Mouse (Mus musculus): Measurements from ENCODE around the gene Vwa7. TPM values are rescaled to one million over a fixed set of nuclear protein-coding genes. Genes with fewer than 3 reads are reported as not detected.

The Vwa7 gene
- polyA plus RNA-seq, 1 experiment from 2014 or later, result 0.16 TPM

DNA sequence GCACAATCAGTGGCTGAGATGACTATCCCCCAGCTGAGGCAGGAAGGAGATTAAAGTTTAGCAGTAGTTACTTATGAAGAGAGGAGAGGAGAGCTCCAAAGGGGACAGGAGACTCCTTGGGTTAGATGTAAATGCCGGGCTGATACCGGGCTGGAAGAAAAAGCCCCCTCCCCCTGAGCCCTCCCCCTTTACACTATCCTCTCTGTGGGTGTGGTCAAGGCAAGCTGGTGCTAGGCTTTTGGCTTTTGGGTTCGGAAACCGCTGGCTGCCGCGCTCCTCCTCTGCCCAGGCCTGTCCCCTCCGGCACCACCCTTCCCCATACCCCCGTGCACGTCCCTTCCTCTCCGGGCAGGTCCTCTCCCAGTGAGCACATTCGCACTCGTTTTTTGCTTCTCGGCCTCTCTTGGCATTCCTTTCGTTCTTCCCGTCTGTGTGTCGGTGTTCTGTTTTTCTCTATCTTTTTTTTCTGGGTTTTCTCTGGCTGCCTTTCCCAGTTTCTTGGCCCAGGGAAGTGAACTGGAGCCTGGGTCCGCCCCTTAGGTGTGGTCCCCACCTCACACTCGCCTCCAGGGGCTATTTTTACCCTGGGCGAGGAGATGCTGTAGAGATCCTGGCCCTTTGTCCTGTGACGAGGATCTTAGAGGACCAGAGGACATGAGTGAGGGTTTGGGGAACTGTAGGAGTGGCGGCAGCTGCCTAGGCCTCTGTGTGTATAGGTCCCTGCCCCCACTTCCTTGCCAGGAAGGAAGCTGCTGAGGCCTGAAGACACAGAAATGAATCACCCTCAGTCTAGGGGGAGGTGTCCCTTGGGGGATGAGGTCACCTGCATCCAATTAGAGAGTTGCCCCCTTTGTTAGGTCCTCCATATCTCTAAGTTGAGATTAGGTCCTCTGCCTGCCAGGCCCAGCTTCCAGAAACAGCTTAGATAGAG, 35.0 kb downstream of the Vwa7 start:
- Histone ChIP-seq H3K4me1 (replicated peaks; ENCODE audit: control insufficient read depth, insufficient read depth, low read length) (peaks cover 46% of the 10 kb centered on the region), H3K36me3 (ENCODE audit: control insufficient read depth, insufficient read depth, low read length) (peaks cover 32% of the 10 kb centered on the region), H3K27me3 (replicated peaks; ENCODE audit: control insufficient read depth, insufficient read depth, low read length) (no peaks in the 10 kb centered on the region), H3K9me3 (ENCODE audit: control insufficient read depth, low read length) (no peaks in the 10 kb centered on the region), H3K27ac (ENCODE audit: low read depth, low read length) (peak overlapping the region; percentile 87), H3K9ac (ENCODE audit: low read depth, low read length) (peak overlapping the region; percentile 86), H3K4me2 (peak overlapping the region; percentile 99), H3K4me3 (ENCODE audit: low read depth, low read length) (peak overlapping the region; percentile 81)
- DNase-seq (ENCODE audit: low spot score), result peak; percentile 77
- 3% methylated on average over 21 of the region's 21 CpGs for WGBS
- ATAC-seq (replicated peaks; ENCODE audit: low FRiP score), result peak; percentile 62

DNA sequence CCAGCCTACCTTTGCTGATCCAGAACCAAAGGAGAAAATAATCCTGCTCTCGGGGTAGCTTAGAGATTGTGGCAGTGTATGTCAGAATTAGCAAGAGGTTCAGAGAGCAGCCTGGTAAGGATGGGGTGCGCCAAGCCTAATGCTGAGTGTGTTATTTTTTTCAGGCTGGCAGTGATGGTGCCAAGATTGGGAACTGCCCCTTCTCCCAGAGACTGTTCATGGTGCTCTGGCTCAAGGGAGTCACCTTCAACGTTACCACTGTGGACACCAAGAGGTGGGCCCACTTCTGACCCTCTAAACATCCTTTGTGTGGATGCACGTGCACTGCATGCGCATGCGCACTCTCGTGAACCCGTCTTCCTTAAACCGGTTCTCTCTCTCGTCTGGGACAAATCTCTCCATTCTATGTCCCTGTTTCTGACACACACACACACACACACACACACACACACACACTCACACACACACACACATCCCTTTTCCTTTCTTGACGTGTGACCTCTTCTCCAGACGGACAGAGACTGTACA, 36.0 kb downstream of the Vwa7 start:
- H3K36me3 ChIP-seq (ENCODE audit: control insufficient read depth, insufficient read depth, low read length), result peaks cover 37% of the 10 kb centered on the region
- H3K9me3 ChIP-seq (ENCODE audit: control insufficient read depth, low read length), result no peaks in the 10 kb centered on the region
- no peaks in the 10 kb centered on the region for H3K27me3 ChIP-seq (replicated peaks; ENCODE audit: control insufficient read depth, insufficient read depth, low read length)
- H3K4me1 ChIP-seq (replicated peaks; ENCODE audit: control insufficient read depth, insufficient read depth, low read length), result peaks cover 46% of the 10 kb centered on the region
- H3K9ac ChIP-seq (ENCODE audit: low read depth, low read length), result peak overlapping the region; percentile 86
- peak overlapping the region; percentile 99 for H3K4me2 ChIP-seq
- peak overlapping the region; percentile 87; the same call in 1 of the 2 replicates for H3K27ac ChIP-seq (ENCODE audit: low read depth, low read length)
- 77% methylated on average over 12 of the region's 12 CpGs for WGBS
- DNase-seq (ENCODE audit: low spot score) (no peak), ATAC-seq (replicated peaks; ENCODE audit: low FRiP score) (no peak)
- H3K4me3 ChIP-seq (ENCODE audit: low read depth, low read length), result peak overlapping the region; percentile 81

DNA sequence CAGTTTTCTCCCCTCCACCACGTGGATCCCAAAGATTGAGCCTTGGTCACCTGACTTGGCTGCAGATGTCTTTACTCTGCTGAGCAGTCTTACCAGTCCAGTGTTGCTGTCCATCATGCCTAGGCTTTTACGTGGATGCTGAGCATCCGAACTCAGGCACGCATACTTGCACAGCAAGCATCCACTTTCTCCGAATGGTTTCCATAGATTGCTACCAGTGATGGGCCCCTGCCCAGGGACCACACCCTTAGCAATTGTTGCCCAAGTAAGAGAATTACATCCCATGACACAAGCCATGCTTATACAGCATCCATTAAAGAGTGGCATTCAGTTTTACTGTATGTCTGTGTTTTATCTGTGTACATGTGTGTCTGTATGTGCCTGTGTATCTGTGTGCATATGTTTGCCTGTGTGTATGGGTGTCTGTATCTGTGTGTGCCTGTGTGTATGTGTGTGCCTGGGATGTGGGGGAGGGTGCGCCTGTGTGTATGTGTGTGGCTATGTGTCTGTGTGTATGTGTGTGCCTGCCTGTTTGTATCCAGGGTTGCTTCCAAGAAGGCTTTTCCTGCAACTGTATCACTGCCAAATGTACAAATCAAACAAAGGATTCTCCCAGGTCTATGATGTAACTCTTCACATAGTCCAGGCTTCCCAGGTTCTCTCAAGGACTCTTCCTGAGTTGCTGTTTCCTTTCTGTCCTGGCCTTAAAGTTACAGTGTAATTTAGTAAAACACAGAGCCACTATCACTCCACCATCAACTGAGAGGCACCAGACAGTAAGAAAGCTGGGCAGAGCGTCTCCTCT, 39.5 kb downstream of the Vwa7 start:
- Histone ChIP-seq H3K9ac (ENCODE audit: low read depth, low read length) (no peak overlapping the region), H3K27me3 (replicated peaks; ENCODE audit: control insufficient read depth, insufficient read depth, low read length) (no peaks in the 10 kb centered on the region), H3K9me3 (ENCODE audit: control insufficient read depth, low read length) (no peaks in the 10 kb centered on the region), H3K4me3 (ENCODE audit: low read depth, low read length) (no peak overlapping the region), H3K27ac (ENCODE audit: low read depth, low read length) (peak overlapping the region; percentile 32; the same call in 1 of the 2 replicates), H3K4me2 (no peak overlapping the region; the same call in 1 of the 2 replicates), H3K4me1 (replicated peaks; ENCODE audit: control insufficient read depth, insufficient read depth, low read length) (peaks cover 47% of the 10 kb centered on the region), H3K36me3 (ENCODE audit: control insufficient read depth, insufficient read depth, low read length) (peaks cover 42% of the 10 kb centered on the region)
- ATAC-seq (replicated peaks; ENCODE audit: low FRiP score) (no peak), DNase-seq (ENCODE audit: low spot score) (no peak)
- WGBS, result 86% methylated on average over 7 of the region's 7 CpGs

DNA sequence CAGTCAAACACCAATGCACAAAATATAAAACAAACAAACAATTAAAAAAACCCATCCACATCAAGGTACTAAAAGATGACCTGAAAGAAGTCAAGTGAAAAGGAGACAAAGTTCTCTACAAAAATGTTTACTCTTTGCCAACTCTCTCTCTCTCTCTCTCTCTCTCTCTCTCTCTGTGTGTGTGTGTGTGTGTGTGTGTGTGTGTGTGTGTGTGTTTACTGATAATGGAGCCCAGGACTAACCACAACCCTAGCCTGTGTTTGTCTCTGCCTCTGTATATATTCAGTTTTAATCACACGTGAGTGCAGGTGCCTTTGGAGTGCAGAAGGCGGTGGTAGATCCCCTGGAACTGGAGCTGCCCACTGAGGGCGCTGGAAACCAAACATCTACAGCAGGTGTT, 40.7 kb downstream of the Vwa7 start:
- Histone ChIP-seq H3K4me1 (replicated peaks; ENCODE audit: control insufficient read depth, insufficient read depth, low read length) (peaks cover 48% of the 10 kb centered on the region), H3K27ac (ENCODE audit: low read depth, low read length) (peak overlapping the region; percentile 45; the same call in 1 of the 2 replicates), H3K4me2 (no peak overlapping the region), H3K9me3 (ENCODE audit: control insufficient read depth, low read length) (no peaks in the 10 kb centered on the region), H3K36me3 (ENCODE audit: control insufficient read depth, insufficient read depth, low read length) (peaks cover 50% of the 10 kb centered on the region), H3K27me3 (replicated peaks; ENCODE audit: control insufficient read depth, insufficient read depth, low read length) (no peaks in the 10 kb centered on the region), H3K4me3 (ENCODE audit: low read depth, low read length) (no peak overlapping the region), H3K9ac (ENCODE audit: low read depth, low read length) (no peak overlapping the region)
- DNase-seq (ENCODE audit: low spot score) (no peak), ATAC-seq (replicated peaks; ENCODE audit: low FRiP score) (no peak)
- 49% methylated on average over 3 of the region's 3 CpGs for WGBS

DNA sequence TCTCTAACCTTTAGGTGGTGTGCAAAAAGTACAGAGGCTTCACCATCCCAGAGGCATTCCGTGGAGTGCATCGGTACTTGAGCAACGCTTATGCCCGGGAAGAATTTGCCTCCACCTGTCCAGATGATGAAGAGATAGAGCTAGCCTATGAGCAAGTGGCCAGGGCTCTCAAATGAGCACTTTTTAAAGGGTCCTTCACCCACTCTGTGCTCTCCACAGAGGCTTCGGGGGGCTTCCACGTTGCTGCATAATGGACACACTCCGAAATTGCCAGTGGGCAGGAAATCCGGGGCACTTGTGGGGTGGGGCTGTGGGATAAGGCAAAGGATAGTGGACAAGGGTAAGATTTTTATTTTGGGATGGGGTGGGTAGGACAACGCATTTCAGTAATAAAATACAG, 41.9 kb downstream of the Vwa7 start:
- Histone ChIP-seq H3K36me3 (ENCODE audit: control insufficient read depth, insufficient read depth, low read length) (peaks cover 42% of the 10 kb centered on the region), H3K4me1 (replicated peaks; ENCODE audit: control insufficient read depth, insufficient read depth, low read length) (peaks cover 39% of the 10 kb centered on the region), H3K27me3 (replicated peaks; ENCODE audit: control insufficient read depth, insufficient read depth, low read length) (no peaks in the 10 kb centered on the region), H3K4me3 (ENCODE audit: low read depth, low read length) (peak overlapping the region; percentile 64; the same call in 1 of the 2 replicates), H3K9me3 (ENCODE audit: control insufficient read depth, low read length) (no peaks in the 10 kb centered on the region), H3K27ac (ENCODE audit: low read depth, low read length) (no peak overlapping the region), H3K4me2 (peak overlapping the region; percentile 84), H3K9ac (ENCODE audit: low read depth, low read length) (no peak overlapping the region)
- WGBS, result 70% methylated on average over 9 of the region's 9 CpGs
- DNase-seq (ENCODE audit: low spot score) (no peak), ATAC-seq (replicated peaks; ENCODE audit: low FRiP score) (no peak)

DNA sequence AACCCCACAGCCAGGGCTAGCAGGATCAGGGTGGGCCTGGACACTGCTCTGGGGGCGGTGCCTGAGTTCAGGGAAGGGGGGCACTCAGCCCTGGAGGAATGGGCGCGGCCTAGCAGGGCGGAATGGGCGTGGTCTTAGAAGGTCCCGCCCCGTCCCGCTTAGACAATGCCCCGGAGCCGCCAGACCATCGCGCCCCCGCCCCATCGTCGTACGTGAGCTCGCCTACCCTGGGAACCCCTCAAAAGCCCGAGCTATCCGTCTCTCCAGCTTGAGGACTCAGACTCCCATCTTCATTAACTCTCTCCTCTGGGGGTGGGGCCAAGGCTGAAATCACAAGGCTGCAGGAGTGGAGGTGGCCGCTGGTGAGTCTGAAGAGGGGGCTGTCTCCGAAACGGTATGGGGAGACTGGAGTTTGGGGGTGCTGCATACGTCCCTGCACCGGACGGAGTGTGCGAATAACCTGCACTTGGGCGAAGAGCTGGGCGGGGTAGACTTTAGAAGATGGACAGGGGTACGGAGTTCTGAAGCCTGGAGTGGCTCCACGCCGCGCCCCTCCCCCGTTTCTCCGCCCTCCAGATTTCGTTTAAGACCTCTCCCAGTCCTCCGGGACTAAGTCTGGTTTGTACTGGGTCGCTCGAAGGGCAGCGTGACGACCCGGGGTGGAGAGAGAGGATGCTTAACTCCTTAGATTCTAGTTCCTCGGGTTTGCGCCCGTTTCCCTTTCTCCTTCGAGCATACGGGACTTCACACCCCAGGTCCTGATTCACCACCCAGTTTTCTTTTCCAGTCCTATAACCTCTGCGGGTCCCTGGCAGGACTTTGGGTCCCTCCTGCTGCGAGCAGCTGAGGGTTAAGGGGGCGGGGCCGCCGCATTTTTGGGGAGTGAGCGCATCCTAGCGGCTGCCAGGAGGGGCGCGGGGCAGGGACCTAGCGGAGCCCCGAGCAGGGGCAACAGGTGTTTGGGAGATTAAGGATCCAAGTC, 42.8 kb downstream of the Vwa7 start, which contains the start of gene Ddah2:
Ddah2 (plus strand) TSS at position 125 of the 982 bp plus-strand sequence.
- peak within 1 kb of the TSS; percentile 70 for H3K27ac ChIP-seq (ENCODE audit: low read depth, low read length)
- ATAC-seq (replicated peaks; ENCODE audit: low FRiP score), result peak; percentile 82
- H3K4me1 ChIP-seq (replicated peaks; ENCODE audit: control insufficient read depth, insufficient read depth, low read length), result peaks cover 39% of the 10 kb centered on the region
- no peaks in the 10 kb centered on the region for H3K9me3 ChIP-seq (ENCODE audit: control insufficient read depth, low read length)
- peak within 1 kb of the TSS; percentile 64 for H3K4me3 ChIP-seq (ENCODE audit: low read depth, low read length)
- H3K9ac ChIP-seq (ENCODE audit: low read depth, low read length), result peak within 1 kb of the TSS; percentile 65
- peaks cover 3% of the 10 kb centered on the region; the same call in 1 of the 2 replicates for H3K27me3 ChIP-seq (replicated peaks; ENCODE audit: control insufficient read depth, insufficient read depth, low read length)
- DNase-seq (ENCODE audit: low spot score), result peak; percentile 92
- H3K36me3 ChIP-seq (ENCODE audit: control insufficient read depth, insufficient read depth, low read length), result peaks cover 34% of the 10 kb centered on the region
- peak within 1 kb of the TSS; percentile 84 for H3K4me2 ChIP-seq
- WGBS, result under 1% methylated on average over 57 of the region's 57 CpGs

DNA sequence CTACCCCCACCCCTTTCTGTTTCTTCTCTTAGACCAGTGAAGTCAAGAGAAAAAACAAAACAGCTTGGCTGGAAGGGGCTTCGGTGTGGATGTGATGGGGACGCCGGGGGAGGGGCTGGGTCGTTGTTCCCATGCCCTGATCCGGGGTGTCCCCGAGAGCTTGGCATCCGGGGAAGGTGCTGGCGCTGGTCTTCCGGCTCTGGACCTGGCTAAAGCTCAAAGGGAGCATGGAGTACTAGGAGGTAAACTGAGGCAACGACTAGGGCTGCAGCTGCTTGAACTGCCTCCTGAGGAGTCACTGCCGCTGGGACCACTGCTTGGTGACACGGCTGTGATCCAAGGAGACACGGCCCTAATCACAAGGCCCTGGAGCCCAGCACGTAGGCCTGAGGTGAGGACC, 43.7 kb downstream of the Vwa7 start:
- Histone ChIP-seq H3K4me3 (ENCODE audit: low read depth, low read length) (peak overlapping the region; percentile 64), H3K36me3 (ENCODE audit: control insufficient read depth, insufficient read depth, low read length) (peaks cover 29% of the 10 kb centered on the region), H3K9ac (ENCODE audit: low read depth, low read length) (peak overlapping the region; percentile 65; the same call in 1 of the 2 replicates), H3K27ac (ENCODE audit: low read depth, low read length) (no peak overlapping the region; the same call in 1 of the 2 replicates), H3K4me1 (replicated peaks; ENCODE audit: control insufficient read depth, insufficient read depth, low read length) (peaks cover 46% of the 10 kb centered on the region), H3K4me2 (peak overlapping the region; percentile 84), H3K9me3 (ENCODE audit: control insufficient read depth, low read length) (no peaks in the 10 kb centered on the region), H3K27me3 (replicated peaks; ENCODE audit: control insufficient read depth, insufficient read depth, low read length) (peaks cover 11% of the 10 kb centered on the region)
- DNase-seq (ENCODE audit: low spot score) (no peak), ATAC-seq (replicated peaks; ENCODE audit: low FRiP score) (no peak)
- 43% methylated on average over 14 of the region's 14 CpGs for WGBS

Data from liver, embryonic 11.5 days (tissue).